8 mouse cellular contexts compared by ENCODE assay signal in the genomic region with DNA sequence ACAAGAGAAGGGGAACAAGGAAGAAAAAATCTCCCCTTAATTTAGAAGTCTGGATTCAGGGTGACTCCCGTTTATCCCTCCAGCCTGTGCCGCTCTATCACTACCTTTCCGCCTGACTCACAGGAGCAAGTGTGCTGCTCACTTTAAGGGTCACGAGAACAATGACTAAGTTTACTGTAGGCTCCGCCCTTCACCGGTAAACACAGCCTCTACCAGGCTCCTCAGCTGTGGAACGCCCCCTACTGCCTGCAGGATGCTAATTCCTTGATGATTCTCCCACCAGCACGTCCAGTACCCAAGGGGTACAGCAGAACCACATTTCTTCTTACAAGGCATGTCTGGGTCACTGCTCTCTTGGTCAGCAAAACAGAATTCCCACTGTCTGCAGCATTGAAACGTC.
DNase-seq lines count a peak whose midpoint lies in the region; ATAC-seq and TF ChIP-seq lines count a peak whose summit lies in the region.

No protein-coding gene starts in this region.

- H3K9ac ChIP-seq in midbrain, embryonic 16.5 days (ENCODE audit: low read depth, low read length) = no peak overlapping the region
- H3K9ac ChIP-seq in neural tube, embryonic 15.5 days (replicated peaks) = 0 out of 2 replicates have a peak overlapping the region, but pooled peaks have one; percentile 0

- no peak overlapping the region for H3K4me2 ChIP-seq in midbrain, embryonic 16.5 days (ENCODE audit: low read length)
- H3K4me2 ChIP-seq in neural tube, embryonic 15.5 days = peak overlapping the region; percentile 36

- peaks cover 14% of the 10 kb centered on the region; the same call in 1 of the 2 replicates for H3K27me3 ChIP-seq in midbrain, embryonic 10.5 days (ENCODE audit: low read depth, poor library complexity, severe bottlenecking)
- H3K27me3 ChIP-seq in midbrain, embryonic 16.5 days (ENCODE audit: control insufficient read depth, insufficient read depth, low read depth, low read length) = peaks cover 4% of the 10 kb centered on the region
- no peaks in the 10 kb centered on the region for H3K27me3 ChIP-seq in neural tube, embryonic 15.5 days (replicated peaks)

- no peaks in the 10 kb centered on the region for H3K36me3 ChIP-seq in midbrain, embryonic 10.5 days
- no peaks in the 10 kb centered on the region for H3K36me3 ChIP-seq in midbrain, embryonic 16.5 days (ENCODE audit: control insufficient read depth, insufficient read depth, low read length)
- H3K36me3 ChIP-seq in neural tube, embryonic 15.5 days = no peaks in the 10 kb centered on the region

- TF ChIP-seq CTCF in bone marrow, adult 2 months (IDR thresholded peaks at IDR 0.05; ENCODE audit: control insufficient read depth, insufficient read depth, low read length) = peak; percentile 31; the same call in 1 of the 2 replicates

- H3K4me1 ChIP-seq in midbrain, embryonic 10.5 days = peaks cover 32% of the 10 kb centered on the region
- peaks cover 15% of the 10 kb centered on the region for H3K4me1 ChIP-seq in midbrain, embryonic 16.5 days (ENCODE audit: control insufficient read depth, insufficient read depth, low read length)
- H3K4me1 ChIP-seq in bone marrow, adult 2 months (ENCODE audit: control insufficient read depth, insufficient read depth, low read length) = no peaks in the 10 kb centered on the region
- H3K4me1 ChIP-seq in neural tube, embryonic 15.5 days = peaks cover 73% of the 10 kb centered on the region

- DNase-seq in midbrain, embryonic 10.5 days (ENCODE audit: low spot score) = peak; percentile 45
- peak; percentile 45 to 46 for DNase-seq in heart, postnatal 36 days
- DNase-seq in liver = peak; percentile 41
- no peak for DNase-seq in cerebellum, adult 11-12 months
- no peak for DNase-seq in cerebellum, adult 8-10 months

- no peaks in the 10 kb centered on the region for H3K9me3 ChIP-seq in midbrain, embryonic 10.5 days (replicated peaks)
- H3K9me3 ChIP-seq in midbrain, embryonic 16.5 days (replicated peaks; ENCODE audit: control insufficient read depth, low read length, poor library complexity, severe bottlenecking) = no peaks in the 10 kb centered on the region
- no peaks in the 10 kb centered on the region for H3K9me3 ChIP-seq in neural tube, embryonic 15.5 days (replicated peaks)

- no peak for ATAC-seq in midbrain, embryonic 16.5 days
- peak; percentile 67; the same call in 1 of the 2 replicates for ATAC-seq in neural tube, embryonic 15.5 days (ENCODE audit: low FRiP score)

- intact Hi-C loops in heart, postnatal 36 days (cut with DNase I) = loop anchor here (1.0 to 5.0 kb wide), 4 partner anchors 40 to 240 kb away; no protein-coding TSS in a partner anchor

- no peak overlapping the region for H3K27ac ChIP-seq in midbrain, embryonic 10.5 days (replicated peaks)
- H3K27ac ChIP-seq in midbrain, embryonic 16.5 days (ENCODE audit: low read length) = no peak overlapping the region
- no peak overlapping the region for H3K27ac ChIP-seq in bone marrow, adult 2 months (ENCODE audit: control insufficient read depth, insufficient read depth, low read depth, low read length, poor library complexity)
- H3K27ac ChIP-seq in neural tube, embryonic 15.5 days (replicated peaks) = peak overlapping the region; percentile 62

- no peak overlapping the region for H3K4me3 ChIP-seq in midbrain, embryonic 10.5 days
- H3K4me3 ChIP-seq in midbrain, embryonic 16.5 days (ENCODE audit: low read depth, low read length) = no peak overlapping the region
- no peak overlapping the region for H3K4me3 ChIP-seq in bone marrow, adult 2 months (replicated peaks; ENCODE audit: control insufficient read depth, low read depth, low read length)
- H3K4me3 ChIP-seq in neural tube, embryonic 15.5 days (replicated peaks) = peak overlapping the region; percentile 9; the same call in 1 of the 2 replicates

- 10% methylated on average over 9 of the region's 9 CpGs for WGBS in midbrain, embryonic 10.5 days
- 9% methylated on average over 9 of the region's 9 CpGs for WGBS in midbrain, embryonic 16.5 days
- WGBS in bone marrow, adult 2 months = 14% methylated on average over 9 of the region's 9 CpGs
- 6% methylated on average over 9 of the region's 9 CpGs for WGBS in neural tube, embryonic 15.5 days

- no peak for TF ChIP-seq POLR2A in bone marrow, adult 2 months (IDR thresholded peaks at IDR 0.05; ENCODE audit: borderline replicate concordance, control insufficient read depth, low read depth, low read length)

Comparison
In these comparisons a context has a peak if more than half of its experiments do, and no peak if none do; other contexts are left out.
1. DNase-seq: peak in midbrain, embryonic 10.5 days (single experiment), heart, postnatal 36 days (2 of 2) and liver (single experiment); none in cerebellum, adult 11-12 months (single experiment) and cerebellum, adult 8-10 months (single experiment).